Mouse (Mus musculus) kidney, adult 2 months (tissue): ENCODE measurements around the gene Tpm3. TPM values are rescaled to one million over a fixed set of nuclear protein-coding genes. Genes with fewer than 3 reads are reported as not detected.

Experiments
- DNase-seq: peaks from one replicate; pipeline ENCODE4 v3.0.0; 2021
- H3K27ac ChIP-seq: fragments of 200-500 bp; 2 replicates; pipeline ENCODE4 v1.5.1; 2012; ENCODE audit warnings: low read depth, low read length, control low read depth, inconsistent platforms; ENCODE audit not compliant: insufficient read depth
- H3K27me3 ChIP-seq: fragments of 200-500 bp; replicated peaks from 2 replicates; pipeline ENCODE4 v1.6.1; 2012; ENCODE audit warnings: mild to moderate bottlenecking, moderate library complexity, low read length, inconsistent platforms; ENCODE audit not compliant: control insufficient read depth, insufficient read depth
- H3K36me3 ChIP-seq: fragments of 200-500 bp; 2 replicates; pipeline ENCODE4 v1.6.1; 2012; ENCODE audit warnings: mild to moderate bottlenecking, moderate library complexity, low read length, inconsistent platforms; ENCODE audit not compliant: control insufficient read depth, insufficient read depth
- H3K4me1 ChIP-seq: fragments of 200-500 bp; 2 replicates; pipeline ENCODE4 v1.6.1; 2011; ENCODE audit warnings: low read length; ENCODE audit not compliant: control insufficient read depth, insufficient read depth
- H3K4me3 ChIP-seq: fragments of 200-500 bp; 2 replicates; pipeline ENCODE4 v1.5.1; 2011; ENCODE audit warnings: mild to moderate bottlenecking, low read depth, low read length, control low read depth; ENCODE audit not compliant: insufficient read depth
- CTCF ChIP-seq: fragments of 200-500 bp; conservative IDR thresholded peaks from 2 replicates; pipeline ENCODE4 v1.5.1; 2011; ENCODE audit warnings: low read depth, mild to moderate bottlenecking, control low read depth, low read length, moderate library complexity, mixed read lengths; ENCODE audit not compliant: insufficient read depth, insufficient read length
- POLR2A ChIP-seq: fragments of 200-500 bp; IDR thresholded peaks from one replicate; pipeline ENCODE4 v1.6.1; 2011; ENCODE audit warnings: low read depth, low read length, control low read depth
- WGBS: fragments of 180-500 bp; shearing (Covaris S2); methylation state at CpG from one replicate; pipeline ENCODE4 v1.1.7; 2018; 5-methylcytosine and 5-hydroxymethylcytosine counted together
- polyA plus RNA-seq: library from polyadenylated mRNA; depleted of rRNA; stranded (reverse); fragments of >200 nt; gene quantifications from 2 replicates; pipeline ENCODE4 v1.2.3, GENCODE M21; 2012; rRNA removed

Tpm3 gene
- polyA plus RNA-seq = 75.5 and 95.4 TPM in 2 replicates

- TF ChIP-seq POLR2A (no peak), CTCF (no peak)
- no peaks in the 10 kb centered on the region for H3K27me3 ChIP-seq
- no peak within 1 kb of the TSS for H3K4me3 ChIP-seq
- peaks cover 2% of the 10 kb centered on the region; the same call in 1 of the 2 replicates for H3K4me1 ChIP-seq
- no peak for DNase-seq
- no peak within 1 kb of the TSS for H3K27ac ChIP-seq
- 70% methylated on average over 4 of the region's 4 CpGs for WGBS
- no peaks in the 10 kb centered on the region for H3K36me3 ChIP-seq
These were observed at the start of gene Tpm3 for GRCm38 (mm10) chr3:90072294-90072693. TSS of gene Tpm3 (plus strand) at chr3:90072649.

- Histone ChIP-seq H3K4me3 (no peak overlapping the region), H3K36me3 (peaks cover 12% of the 10 kb centered on the region), H3K4me1 (no peaks in the 10 kb centered on the region), H3K27ac (no peak overlapping the region), H3K27me3 (no peaks in the 10 kb centered on the region)
- WGBS = 93% methylated on average over 2 of the region's 2 CpGs
- TF ChIP-seq POLR2A = no peak
- TF ChIP-seq CTCF = no peak
- no peak for DNase-seq
These were observed 37.8 kb upstream of the Tpm3 start for GRCm38 (mm10) chr3:90034653-90035052.

GRCm38 (mm10) chr3:90036263-90036662 is 36.2 kb upstream of the Tpm3 start:
- no peak overlapping the region for H3K4me3 ChIP-seq
- H3K27me3 ChIP-seq = no peaks in the 10 kb centered on the region
- H3K36me3 ChIP-seq = peaks cover 12% of the 10 kb centered on the region
- no peak overlapping the region for H3K27ac ChIP-seq
- TF ChIP-seq CTCF = no peak
- TF ChIP-seq POLR2A = no peak
- no peak for DNase-seq
- 95% methylated on average over 1 of the region's 1 CpGs for WGBS
- H3K4me1 ChIP-seq = no peaks in the 10 kb centered on the region

- Histone ChIP-seq H3K4me3 (no peak overlapping the region), H3K27ac (no peak overlapping the region), H3K27me3 (no peaks in the 10 kb centered on the region), H3K4me1 (peaks cover 3% of the 10 kb centered on the region), H3K36me3 (no peaks in the 10 kb centered on the region; the same call in none of the 2 replicates)
- TF ChIP-seq POLR2A (no peak), CTCF (no peak)
- WGBS = 7% methylated on average over 3 of the region's 3 CpGs
- peak; percentile 20 for DNase-seq
These were observed 22.8 kb upstream of the Tpm3 start for GRCm38 (mm10) chr3:90049691-90050090.

GRCm38 (mm10) chr3:90051441-90052350 is 20.8 kb upstream of the Tpm3 start, which contains the start of gene 4933434E20Rik:
TSS of gene 4933434E20Rik (plus strand) at chr3:90051636.
- Histone ChIP-seq H3K4me1 (peaks cover 3% of the 10 kb centered on the region), H3K36me3 (peaks cover 3% of the 10 kb centered on the region), H3K27me3 (no peaks in the 10 kb centered on the region), H3K4me3 (peak within 1 kb of the TSS; percentile 92), H3K27ac (peak within 1 kb of the TSS; percentile 84)
- WGBS = under 1% methylated on average over 40 of the region's 43 CpGs
- peak; percentile 48 for DNase-seq
- no peak for TF ChIP-seq CTCF
- TF ChIP-seq POLR2A = no peak

GRCm38 (mm10) chr3:90052351-90053241 is 19.9 kb upstream of the Tpm3 start, which contains the start of gene Ubap2l:
TSS of gene Ubap2l (minus strand) at chr3:90052628.
- TF ChIP-seq POLR2A = peak; percentile 65
- no peak for TF ChIP-seq CTCF
- Histone ChIP-seq H3K36me3 (peaks cover 3% of the 10 kb centered on the region), H3K27ac (peak within 1 kb of the TSS; percentile 84), H3K4me3 (peak within 1 kb of the TSS; percentile 92), H3K27me3 (no peaks in the 10 kb centered on the region), H3K4me1 (peaks cover 3% of the 10 kb centered on the region)
- under 1% methylated on average over 80 of the region's 81 CpGs for WGBS
- DNase-seq = peak; percentile 98

GRCm38 (mm10) chr3:90061549-90061948 is 10.9 kb upstream of the Tpm3 start:
- peaks cover 7% of the 10 kb centered on the region; the same call in 1 of the 2 replicates for H3K36me3 ChIP-seq
- no peaks in the 10 kb centered on the region for H3K4me1 ChIP-seq
- H3K27ac ChIP-seq = no peak overlapping the region
- no peak overlapping the region for H3K4me3 ChIP-seq
- whole genome bisulfite sequencing = 86% methylated on average over 6 of the region's 6 CpGs
- no peaks in the 10 kb centered on the region for H3K27me3 ChIP-seq
- no peak for DNase-seq
- TF ChIP-seq POLR2A (no peak), CTCF (no peak)
